Mouse (Mus musculus) heart, adult 2 months (tissue): ENCODE results near the gene Arhgef25.

Experiments used
- CTCF ChIP-seq: fragments of 200-600 bp; IDR thresholded peaks from 2 replicates; pipeline ENCODE4 v1.8.1; 2022; ENCODE audit warnings: antibody characterized with exemption, mild to moderate bottlenecking, moderate library complexity
- POLR2A ChIP-seq: fragments of 200-500 bp; IDR thresholded peaks from 2 replicates; pipeline ENCODE4 v1.6.1; 2011; ENCODE audit warnings: mild to moderate bottlenecking, low read depth, low read length, control low read depth; ENCODE audit not compliant: insufficient read depth

DNA sequence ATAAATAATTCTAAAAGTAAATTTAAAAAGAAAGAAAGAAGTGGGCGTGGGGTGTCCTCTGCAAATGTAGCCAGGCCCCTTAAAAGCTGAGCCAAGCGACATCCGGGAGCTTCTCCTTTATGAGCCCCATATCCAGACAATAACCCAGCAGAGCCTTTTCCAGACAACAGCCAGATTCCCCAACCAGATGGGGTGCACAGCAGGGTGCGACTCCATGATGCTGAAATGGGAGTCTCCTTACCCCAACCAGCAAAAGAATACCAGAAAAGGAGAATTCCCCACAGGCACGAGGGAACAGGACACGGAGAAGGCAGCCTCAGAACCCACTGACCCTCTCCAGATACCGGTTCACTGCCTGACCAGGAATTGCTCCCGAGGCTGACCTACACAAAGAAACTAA is 46.7 kb downstream of the Arhgef25 start:
- no peak for TF ChIP-seq CTCF
- TF ChIP-seq POLR2A, result no peak
